Comparison of ENCODE assay signal across 10 mouse cellular contexts in the genomic region with DNA sequence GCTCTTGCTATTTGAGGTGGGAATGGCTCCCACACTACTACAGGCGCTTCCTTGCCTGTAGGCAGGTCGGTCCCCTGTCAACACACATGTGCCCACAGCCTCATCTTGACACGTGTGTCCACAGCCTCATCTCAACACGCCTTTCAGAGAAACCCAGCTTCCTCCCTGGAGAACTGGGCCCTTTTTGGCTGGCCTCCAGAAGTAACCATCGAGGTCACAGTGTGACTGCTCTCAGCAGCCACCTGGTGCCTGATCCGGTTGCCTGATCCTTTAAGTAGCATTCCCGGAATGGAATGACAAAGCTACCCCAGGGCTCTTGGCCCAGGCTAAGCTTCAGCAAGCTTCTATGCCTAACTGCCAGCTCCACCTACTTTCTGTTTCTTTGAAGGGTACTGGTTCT. TPM values are rescaled to one million over a fixed set of nuclear protein-coding genes. Genes with fewer than 3 reads are reported as not detected.
A peak's percentile ranks its signal among the peaks of the same experiment; 100 is the strongest.
DNase-seq lines count a peak whose midpoint lies in the region; ATAC-seq and TF ChIP-seq lines count a peak whose summit lies in the region.
"Had no signal": no experiment of that assay in that cellular context is flagged by ENCODE, and none has a peak within 500 bp of the region (broad histone marks: within the 10 kb centered on the region; RNA-seq: fewer than 3 reads in every experiment).

No protein-coding gene starts in this region.

- H3K9ac ChIP-seq in lung, postnatal 0 days (replicated peaks; ENCODE audit: low read depth): no peak overlapping the region
- no peak overlapping the region for H3K9ac ChIP-seq in heart, embryonic 11.5 days (ENCODE audit: low read depth, low read length)

- no peak for TF ChIP-seq CTCF in lung, postnatal 0 days (IDR thresholded peaks at IDR 0.05)

- no peaks in the 10 kb centered on the region for H3K4me1 ChIP-seq in lung, postnatal 0 days (ENCODE audit: insufficient read depth, low read depth, low read length)
- peaks cover 8% of the 10 kb centered on the region for H3K4me1 ChIP-seq in heart, embryonic 11.5 days (ENCODE audit: control insufficient read depth, insufficient read depth, low read length)

- no peak for TF ChIP-seq EP300 in lung, postnatal 0 days (IDR thresholded peaks at IDR 0.05)

- H3K27ac ChIP-seq in lung, postnatal 0 days (ENCODE audit: low read length): no peak overlapping the region
- no peak overlapping the region for H3K27ac ChIP-seq in heart, embryonic 11.5 days (ENCODE audit: low read depth, low read length)

- ATAC-seq in lung, postnatal 0 days: peak; percentile 37
- no peak for ATAC-seq in heart, embryonic 11.5 days (replicated peaks; ENCODE audit: insufficient number of reproducible peaks, low FRiP score, low TSS enrichment)
- ATAC-seq: intestine, embryonic 16.5 days had no signal

- H3K27me3 ChIP-seq in lung, postnatal 0 days (replicated peaks; ENCODE audit: insufficient read depth, low read length): no peaks in the 10 kb centered on the region
- H3K27me3 ChIP-seq in heart, embryonic 11.5 days (ENCODE audit: control insufficient read depth, insufficient read depth, low read length): no peaks in the 10 kb centered on the region

- H3K36me3 ChIP-seq in lung, postnatal 0 days (ENCODE audit: insufficient read depth, low read length): peaks cover 12% of the 10 kb centered on the region; the same call in 1 of the 2 replicates
- no peaks in the 10 kb centered on the region for H3K36me3 ChIP-seq in heart, embryonic 11.5 days (ENCODE audit: control insufficient read depth, insufficient read depth, low read length)

- peak; percentile 41 for DNase-seq in lung, postnatal 0 days (ENCODE audit: low spot score)
- no peak for DNase-seq in lung, postnatal 14 days
- peak; percentile 69 for DNase-seq in cerebellum, adult 11 months
- peak; percentile 76 for DNase-seq in fat pad, adult 2 months (ENCODE audit: extremely low read depth, low read depth, low spot score)
- peak; percentile 27 for DNase-seq in retina, embryonic 14.5 days (ENCODE audit: low spot score)
- no peak for DNase-seq in embryo, embryonic 10 days (ENCODE audit: low spot score)
- DNase-seq: gastrocnemius, postnatal 14 days; right cerebral cortex, postnatal 25 days had no signal

- H3K4me3 ChIP-seq in lung, postnatal 0 days (ENCODE audit: low read depth, low read length): no peak overlapping the region
- H3K4me3 ChIP-seq in heart, embryonic 11.5 days (ENCODE audit: low read depth, low read length): no peak overlapping the region

- no peak overlapping the region for H3K4me2 ChIP-seq in lung, postnatal 0 days (replicated peaks; ENCODE audit: low read depth, low read length)
- H3K4me2 ChIP-seq in heart, embryonic 11.5 days: no peak overlapping the region

- WGBS in lung, postnatal 0 days: 40% methylated on average over 7 of the region's 7 CpGs
- WGBS in heart, embryonic 11.5 days (ENCODE audit: insufficient replicate concordance): 51% methylated on average over 7 of the region's 7 CpGs

- H3K9me3 ChIP-seq in lung, postnatal 0 days (ENCODE audit: low read length): no peaks in the 10 kb centered on the region
- H3K9me3 ChIP-seq in heart, embryonic 11.5 days (replicated peaks; ENCODE audit: control insufficient read depth, low read length): no peaks in the 10 kb centered on the region

RNA-seq across cellular contexts. Expression of a gene that starts 50.3 kb away (rescaled TPM):
- polyA plus RNA-seq in lung, postnatal 0 days (2015; fragmentation: Nextera tagmentation; extraction: Ambion mirVana): 13.4 and 18.3 TPM in 2 replicates
- polyA plus RNA-seq in heart, embryonic 11.5 days (2014; fragmentation: Nextera tagmentation; extraction: Ambion mirVana): 17.4 and 18.6 TPM in 2 replicates

Comparison
In these comparisons a context has a peak if more than half of its experiments do, and no peak if none do; other contexts are left out.
1. DNase-seq: peak in lung, postnatal 0 days (single experiment), cerebellum, adult 11 months (single experiment), fat pad, adult 2 months (single experiment) and retina, embryonic 14.5 days (single experiment); none in lung, postnatal 14 days (single experiment) and embryo, embryonic 10 days (single experiment).